Mouse (Mus musculus) kidney, adult 2 months (tissue): ENCODE results near the gene Stk26.

Experiments
- CTCF ChIP-seq: fragments of 200-500 bp; conservative IDR thresholded peaks from 2 replicates; pipeline ENCODE4 v1.5.1; 2011; ENCODE audit warnings: low read depth, mild to moderate bottlenecking, control low read depth, low read length, moderate library complexity, mixed read lengths; ENCODE audit not compliant: insufficient read depth, insufficient read length
- POLR2A ChIP-seq: fragments of 200-500 bp; IDR thresholded peaks from one replicate; pipeline ENCODE4 v1.6.1; 2011; ENCODE audit warnings: low read depth, low read length, control low read depth

- TF ChIP-seq CTCF = no peak
- no peak for TF ChIP-seq POLR2A
Measured at GRCm38 (mm10) chrX:50930309-50930708, 89.5 kb downstream of the Stk26 start.
